Mouse (Mus musculus) heart, embryonic 14.5 days (tissue): ENCODE data around the gene 7530416G11Rik. TPM values are rescaled to one million over a fixed set of nuclear protein-coding genes. Genes with fewer than 3 reads are reported as not detected.

Experiments
- ATAC-seq: fragments of 200-750 bp; cut with Nextera tagmentation; 2 replicates; pipeline ENCODE4 v1.8.0; 2017; ENCODE audit warnings: low read depth, moderate TSS enrichment; ENCODE audit not compliant: insufficient number of reproducible peaks, insufficient read depth, low FRiP score
- H3K27ac ChIP-seq, 2 experiments: fragments of 200-500 bp in 1 of 2; fragments of 300-500 bp in 1 of 2; sonication (generic) in 1 of 2; replicated peaks in 1 of 2; 2 replicates each; pipeline ENCODE4 v1.5.1; 2012 to 2014; ENCODE audit warnings: low read depth in 2 of 2, low read length in 2 of 2, control low read depth in 1 of 2, mild to moderate bottlenecking in 1 of 2, mixed read lengths in 1 of 2; ENCODE audit not compliant: control insufficient read depth in 1 of 2, insufficient read depth in 1 of 2
- H3K27me3 ChIP-seq: fragments of 300-500 bp; sonication (generic); 2 replicates; pipeline ENCODE4 v1.6.1; 2014; ENCODE audit warnings: mild to moderate bottlenecking, low read length, control low read depth; ENCODE audit not compliant: control insufficient read depth, insufficient read depth
- H3K36me3 ChIP-seq: fragments of 300-500 bp; sonication (generic); 2 replicates; pipeline ENCODE4 v1.6.1; 2014; ENCODE audit warnings: mild to moderate bottlenecking, control low read depth, low read length, mixed read lengths; ENCODE audit not compliant: control insufficient read depth, insufficient read depth
- H3K4me1 ChIP-seq, 2 experiments: fragments of 200-500 bp in 1 of 2; fragments of 300-500 bp in 1 of 2; sonication (generic) in 1 of 2; 2 replicates each; pipeline ENCODE4 v1.6.1; 2012 to 2014; ENCODE audit warnings: low read length in 2 of 2, control low read depth in 1 of 2, mixed read lengths in 1 of 2; ENCODE audit not compliant: control insufficient read depth in 2 of 2, insufficient read depth in 2 of 2
- H3K4me2 ChIP-seq: fragments of 300-500 bp; sonication (generic); 2 replicates; pipeline ENCODE4 v1.6.1; 2014; ENCODE audit warnings: mild to moderate bottlenecking, low read length
- H3K4me3 ChIP-seq, 2 experiments: fragments of 200-500 bp in 1 of 2; fragments of 300-500 bp in 1 of 2; sonication (generic) in 1 of 2; 2 replicates each; pipeline ENCODE4 v1.5.1; 2012 to 2014; ENCODE audit warnings: low read length in 2 of 2, mild to moderate bottlenecking in 2 of 2, control low read depth in 1 of 2, low read depth in 1 of 2, moderate library complexity in 1 of 2; ENCODE audit not compliant: control insufficient read depth in 1 of 2, insufficient read depth in 1 of 2
- H3K9ac ChIP-seq: fragments of 300-500 bp; sonication (generic); 2 replicates; pipeline ENCODE4 v1.6.1; 2014; ENCODE audit warnings: mild to moderate bottlenecking, low read length
- H3K9me3 ChIP-seq: fragments of 300-500 bp; sonication (generic); 2 replicates; pipeline ENCODE4 v1.6.1; 2016; ENCODE audit warnings: low read length, control low read depth; ENCODE audit not compliant: control insufficient read depth
- WGBS: fragments of 180-500 bp; shearing (Covaris S2); extraction: QIAGEN DNeasy Blood & Tissue Kit; methylation state at CpG from one replicate; pipeline ENCODE4 v1.1.7; 2014; 5-methylcytosine and 5-hydroxymethylcytosine counted together
- polyA plus RNA-seq: library from polyadenylated mRNA; unstranded; fragments of >200 nt; fragmentation: Nextera tagmentation; extraction: Ambion mirVana; gene quantifications from 2 replicates; pipeline ENCODE4 v1.2.1, GENCODE M21; 2014

The 7530416G11Rik gene
- polyA plus RNA-seq, 1 experiment from 2014 or later: not detected

DNA sequence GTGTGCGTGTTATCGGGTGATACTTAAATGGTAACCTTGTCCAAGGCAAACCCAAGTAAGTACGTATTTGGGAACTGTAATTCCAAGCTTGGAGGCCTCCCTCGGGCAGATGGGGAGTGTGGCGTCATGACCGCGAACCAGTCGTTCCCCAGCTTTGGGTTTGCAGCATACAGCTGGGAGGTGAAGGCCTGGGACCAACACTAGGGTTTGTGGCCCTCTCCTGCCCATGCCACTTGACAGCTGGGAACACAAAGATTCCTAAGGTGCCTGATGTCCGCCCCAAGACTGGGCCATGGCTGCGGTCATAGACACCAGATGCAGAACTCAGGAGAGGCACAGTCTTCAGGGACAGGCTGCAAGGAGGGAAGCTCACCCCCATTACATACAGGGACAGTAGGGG lies 2.8 kb downstream of the 7530416G11Rik start:
- Histone ChIP-seq H3K4me3 (no peak overlapping the region), H3K4me1 (no peaks in the 10 kb centered on the region), H3K4me2 (no peak overlapping the region), H3K9me3 (no peaks in the 10 kb centered on the region), H3K27me3 (peaks cover 30% of the 10 kb centered on the region), H3K27ac (no peak overlapping the region), H3K9ac (no peak overlapping the region), H3K36me3 (no peaks in the 10 kb centered on the region)
- 82% methylated on average over 10 of the region's 10 CpGs for WGBS
- no peak for ATAC-seq

DNA sequence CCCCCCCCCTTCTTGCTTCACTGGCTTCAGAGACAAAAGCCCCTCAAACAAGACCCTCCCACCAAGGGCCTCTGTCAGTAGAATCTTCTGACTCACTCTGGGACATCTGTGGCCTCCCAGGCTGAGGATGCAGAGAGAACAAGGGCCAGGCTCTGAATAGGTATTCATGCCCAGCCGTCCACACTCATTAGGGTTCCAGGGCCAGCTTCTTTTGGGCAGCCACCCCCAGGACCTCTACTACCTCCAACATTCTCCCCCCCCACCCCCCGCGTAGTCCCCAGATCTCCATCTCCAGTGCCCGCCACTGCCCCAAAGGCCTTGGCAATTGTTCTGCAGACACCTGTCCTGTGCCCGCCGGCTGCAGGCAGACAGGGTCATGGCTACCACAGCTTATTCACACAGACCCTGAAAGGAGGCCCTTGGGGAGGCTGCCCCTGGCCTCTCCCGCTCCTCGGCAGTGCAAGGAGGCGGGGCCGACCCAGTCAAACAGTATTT lies 5.0 kb downstream of the 7530416G11Rik start:
- Histone ChIP-seq H3K27me3 (peaks cover 52% of the 10 kb centered on the region), H3K4me1 (no peaks in the 10 kb centered on the region), H3K27ac (no peak overlapping the region), H3K4me3 (no peak overlapping the region), H3K4me2 (no peak overlapping the region), H3K9me3 (no peaks in the 10 kb centered on the region), H3K9ac (no peak overlapping the region), H3K36me3 (no peaks in the 10 kb centered on the region)
- WGBS: 63% methylated on average over 10 of the region's 10 CpGs
- ATAC-seq: no peak

DNA sequence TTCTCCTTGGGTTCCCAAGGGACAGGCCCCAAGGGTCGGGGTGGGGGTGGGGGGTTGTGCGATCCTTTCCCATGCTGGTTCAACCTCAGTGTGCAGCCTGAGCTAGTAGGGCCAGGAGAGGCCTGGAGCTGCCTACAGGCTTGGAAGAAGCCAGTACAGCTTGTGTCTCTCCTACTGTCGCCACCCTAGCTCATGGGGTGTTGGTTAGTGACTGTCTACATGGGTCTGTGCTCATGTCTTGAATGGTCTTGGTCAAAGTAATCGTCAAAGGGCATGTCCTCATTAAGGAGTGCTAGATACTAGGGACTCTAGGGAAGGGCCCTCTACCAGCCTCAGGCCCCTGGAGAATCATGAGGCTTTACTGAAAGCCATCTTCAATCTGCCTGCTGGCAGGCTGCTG lies 5.5 kb downstream of the 7530416G11Rik start:
- Histone ChIP-seq H3K27me3 (peaks cover 56% of the 10 kb centered on the region), H3K27ac (no peak overlapping the region), H3K4me2 (no peak overlapping the region), H3K4me1 (no peaks in the 10 kb centered on the region), H3K9me3 (no peaks in the 10 kb centered on the region), H3K36me3 (no peaks in the 10 kb centered on the region), H3K9ac (no peak overlapping the region), H3K4me3 (no peak overlapping the region)
- ATAC-seq: no peak
- 76% methylated on average over 4 of the region's 4 CpGs for WGBS

DNA sequence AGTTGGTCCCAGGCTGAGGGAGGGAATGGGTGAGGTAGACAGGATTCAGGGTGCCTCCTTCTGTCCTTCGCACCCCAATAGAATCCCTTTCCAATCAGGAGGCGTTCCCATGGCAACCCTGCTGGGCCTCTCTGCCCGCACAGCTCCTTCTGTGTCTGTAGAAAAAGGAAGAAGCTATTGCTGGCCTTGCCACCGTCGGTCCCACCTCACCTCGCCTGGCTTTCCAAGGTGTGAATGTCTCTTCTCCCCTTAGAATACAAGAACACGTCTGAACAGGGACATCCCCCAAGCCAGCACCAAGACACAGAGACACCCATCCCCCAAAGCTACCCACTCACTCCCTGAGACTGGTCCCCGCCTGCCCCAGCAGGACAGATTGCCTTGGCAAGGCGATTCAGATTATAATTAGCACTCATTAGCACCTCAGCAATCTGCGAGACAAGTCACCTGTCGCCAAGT lies 8.8 kb downstream of the 7530416G11Rik start:
- no peak overlapping the region for H3K9ac ChIP-seq
- H3K9me3 ChIP-seq: no peaks in the 10 kb centered on the region
- H3K27ac ChIP-seq: no peak overlapping the region
- H3K27me3 ChIP-seq: peaks cover 74% of the 10 kb centered on the region
- no peaks in the 10 kb centered on the region for H3K4me1 ChIP-seq
- H3K4me2 ChIP-seq: no peak overlapping the region
- H3K36me3 ChIP-seq: no peaks in the 10 kb centered on the region
- ATAC-seq: no peak
- WGBS: 6% methylated on average over 11 of the region's 11 CpGs
- no peak overlapping the region for H3K4me3 ChIP-seq

DNA sequence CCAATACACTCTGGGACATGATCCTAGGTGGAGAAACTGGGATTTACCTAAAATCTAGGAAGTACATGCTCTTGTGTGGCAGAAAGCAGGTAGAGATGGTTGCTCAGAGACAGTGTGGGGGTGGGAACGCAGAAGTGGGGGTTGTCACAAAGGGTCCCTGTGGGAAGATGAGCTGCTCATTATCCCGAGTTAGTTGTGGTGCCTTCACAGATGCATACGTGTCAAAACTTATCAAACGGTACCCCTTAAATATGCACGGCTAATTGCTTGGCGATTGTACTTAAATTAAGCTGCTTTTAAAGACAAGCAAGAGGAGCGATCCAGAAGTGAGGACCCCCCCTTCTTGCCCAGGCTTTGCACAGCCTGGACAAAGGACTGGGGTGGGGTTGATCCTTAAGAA lies 13.3 kb downstream of the 7530416G11Rik start:
- no peaks in the 10 kb centered on the region for H3K4me1 ChIP-seq
- peaks cover 52% of the 10 kb centered on the region for H3K27me3 ChIP-seq
- 83% methylated on average over 7 of the region's 7 CpGs for WGBS
- H3K27ac ChIP-seq: no peak overlapping the region
- no peak for ATAC-seq
- H3K4me3 ChIP-seq: no peak overlapping the region
- no peak overlapping the region for H3K4me2 ChIP-seq
- H3K36me3 ChIP-seq: no peaks in the 10 kb centered on the region
- peaks cover 9% of the 10 kb centered on the region; the same call in 1 of the 2 replicates for H3K9me3 ChIP-seq
- H3K9ac ChIP-seq: no peak overlapping the region

DNA sequence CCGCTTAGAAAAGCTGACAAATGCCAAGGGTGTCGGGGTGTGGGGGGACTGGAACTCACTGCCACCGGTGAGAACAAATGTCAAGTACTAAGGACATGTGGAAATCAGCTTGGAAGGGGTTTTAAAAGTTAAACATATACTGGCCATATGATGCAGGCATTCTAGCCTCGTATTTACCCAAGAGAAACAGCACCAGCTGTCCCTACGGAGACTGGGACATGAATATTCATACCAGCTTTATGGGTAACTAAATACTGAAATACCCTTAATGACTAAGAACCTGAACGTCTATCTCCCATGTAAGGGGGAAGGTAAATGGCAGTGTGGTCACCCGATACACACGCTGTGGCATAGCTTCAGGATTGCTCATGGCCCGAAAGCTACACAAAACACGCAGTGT lies 14.1 kb downstream of the 7530416G11Rik start:
- H3K27ac ChIP-seq: no peak overlapping the region
- H3K4me3 ChIP-seq: no peak overlapping the region
- 76% methylated on average over 10 of the region's 10 CpGs for WGBS
- H3K9ac ChIP-seq: no peak overlapping the region
- no peaks in the 10 kb centered on the region for H3K4me1 ChIP-seq
- no peak overlapping the region for H3K4me2 ChIP-seq
- H3K36me3 ChIP-seq: no peaks in the 10 kb centered on the region
- ATAC-seq: no peak
- H3K27me3 ChIP-seq: peaks cover 44% of the 10 kb centered on the region
- peaks cover 9% of the 10 kb centered on the region; the same call in 1 of the 2 replicates for H3K9me3 ChIP-seq

DNA sequence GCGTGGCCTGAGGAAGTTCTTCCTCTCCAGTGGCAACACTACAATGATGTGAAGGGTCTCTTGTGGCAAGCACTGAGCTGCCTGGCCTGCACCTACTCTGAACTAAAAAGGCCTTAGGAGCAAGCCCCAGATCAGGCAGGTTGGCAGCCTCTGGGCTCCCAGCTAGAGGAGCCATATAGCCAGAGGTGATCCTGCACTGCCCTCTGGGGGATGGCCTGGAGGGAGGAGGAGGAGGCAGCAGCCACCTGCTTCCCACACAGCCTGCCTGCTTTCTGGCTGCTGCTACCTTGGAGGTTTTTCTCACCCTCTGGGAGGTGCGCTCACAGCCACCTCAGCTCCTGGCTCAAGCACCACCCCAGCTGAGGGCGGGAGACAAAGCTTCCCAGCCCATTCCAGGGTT lies 22.4 kb downstream of the 7530416G11Rik start:
- H3K27me3 ChIP-seq: peaks cover 18% of the 10 kb centered on the region
- no peak overlapping the region for H3K9ac ChIP-seq
- H3K36me3 ChIP-seq: no peaks in the 10 kb centered on the region
- H3K4me1 ChIP-seq: no peaks in the 10 kb centered on the region
- ATAC-seq: no peak
- no peak overlapping the region for H3K4me3 ChIP-seq
- H3K27ac ChIP-seq: no peak overlapping the region
- no peaks in the 10 kb centered on the region for H3K9me3 ChIP-seq
- WGBS: 43% methylated on average over 3 of the region's 3 CpGs
- H3K4me2 ChIP-seq: no peak overlapping the region

DNA sequence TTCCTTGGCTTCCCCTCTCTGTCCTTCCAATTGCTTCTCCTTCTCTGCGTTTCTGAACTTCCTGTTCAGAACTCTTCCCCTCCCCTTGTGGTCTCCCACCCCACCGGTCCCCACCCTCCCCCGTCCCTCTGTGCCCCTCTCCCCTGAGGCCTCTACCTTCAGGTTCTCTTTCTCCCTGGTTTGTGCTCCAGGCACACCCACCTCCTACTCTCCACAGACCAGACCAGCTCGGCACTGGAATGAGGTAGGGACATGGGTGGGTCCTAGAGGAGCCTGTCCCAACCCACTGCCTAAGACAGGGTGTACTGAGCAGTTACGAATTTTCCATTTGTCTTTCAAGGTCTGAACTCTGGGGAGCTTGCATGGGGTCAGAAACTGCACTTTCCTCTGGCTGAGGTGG lies 23.1 kb downstream of the 7530416G11Rik start:
- Histone ChIP-seq H3K27ac (no peak overlapping the region), H3K4me1 (no peaks in the 10 kb centered on the region), H3K9ac (no peak overlapping the region), H3K27me3 (peaks cover 18% of the 10 kb centered on the region), H3K36me3 (no peaks in the 10 kb centered on the region), H3K4me2 (no peak overlapping the region), H3K4me3 (no peak overlapping the region), H3K9me3 (no peaks in the 10 kb centered on the region)
- ATAC-seq: no peak
- WGBS: 50% methylated on average over 5 of the region's 5 CpGs
